Mouse (Mus musculus) adrenal gland, adult 2 months (tissue): ENCODE results near the gene Olfr97. TPM values are rescaled to one million over a fixed set of nuclear protein-coding genes. Genes with fewer than 3 reads are reported as not detected.
"Not testable (repeated sequence)": the region's sequence is repeated elsewhere in the genome, so short reads cannot be mapped to it uniquely, and the experiment has no call there.

Experiments
- DNase-seq: peaks from one replicate; pipeline ENCODE4 v3.0.0; 2021
- long read RNA-seq: library from polyadenylated mRNA; stranded (forward); transcript quantifications from one replicate; pipeline ENCODE4 v2.0.0, GENCODE M21; 2021
- polyA plus RNA-seq: library from polyadenylated mRNA; depleted of rRNA; stranded (reverse); fragments of >200 nt; gene quantifications from 2 replicates; pipeline ENCODE4 v1.2.3, GENCODE M21; 2012; rRNA removed
- total RNA-seq, 2 experiments: library from RNA; stranded (reverse); gene quantifications; 2 replicates each; pipeline ENCODE4 v1.2.3; 2021

The Olfr97 gene
- total RNA-seq (not detected), polyA plus RNA-seq (not detected in 2 replicates)
- long read RNA-seq: 0 reads

- not testable (repeated sequence) for DNase-seq
Measured at GRCm38 (mm10) chr17:37237230-37237629, at the start of gene Olfr97. Gene Olfr97, minus strand, starts transcription at chr17:37237330.

GRCm38 (mm10) chr17:37283360-37283759 lies 46.2 kb upstream of the Olfr97 start, which contains the start of gene Olfr99:
Gene Olfr99, minus strand, starts transcription at chr17:37283460.
- DNase-seq: no peak

GRCm38 (mm10) chr17:37280331-37280730 lies 43.2 kb upstream of the Olfr97 start:
- no peak for DNase-seq

- no peak for DNase-seq
Measured at GRCm38 (mm10) chr17:37276573-37276972, 39.4 kb upstream of the Olfr97 start.

- no peak for DNase-seq
Measured at GRCm38 (mm10) chr17:37275626-37276248, 38.6 kb upstream of the Olfr97 start.

GRCm38 (mm10) chr17:37270702-37271092 lies 33.6 kb upstream of the Olfr97 start:
- DNase-seq: peak; percentile 70

- DNase-seq: peak; percentile 89
Measured at GRCm38 (mm10) chr17:37270058-37270701, 33.0 kb upstream of the Olfr97 start, which contains the start of gene H2-M3. Gene H2-M3, plus strand, starts transcription at chr17:37270220.

GRCm38 (mm10) chr17:37263626-37264025 lies 26.5 kb upstream of the Olfr97 start, which contains the start of gene Olfr98:
Gene Olfr98, minus strand, starts transcription at chr17:37263749.
- DNase-seq: no peak

- DNase-seq: peak; percentile 10
Measured at GRCm38 (mm10) chr17:37250544-37250943, 13.4 kb upstream of the Olfr97 start.

GRCm38 (mm10) chr17:37249460-37249859 lies 12.3 kb upstream of the Olfr97 start:
- DNase-seq: no peak

GRCm38 (mm10) chr17:37246715-37247114 lies 9.6 kb upstream of the Olfr97 start:
- peak; percentile 21 for DNase-seq

- no peak for DNase-seq
Measured at GRCm38 (mm10) chr17:37242198-37242597, 5.1 kb upstream of the Olfr97 start.

GRCm38 (mm10) chr17:37221879-37222278 lies 15.3 kb downstream of the Olfr97 start:
- DNase-seq: no peak

- DNase-seq: no peak
Measured at GRCm38 (mm10) chr17:37219846-37220245, 17.3 kb downstream of the Olfr97 start, which contains the start of gene Olfr96. Gene Olfr96, plus strand, starts transcription at chr17:37220146.

- peak; percentile 40 for DNase-seq
Measured at GRCm38 (mm10) chr17:37218486-37218885, 18.6 kb downstream of the Olfr97 start.

GRCm38 (mm10) chr17:37213018-37213417 lies 24.1 kb downstream of the Olfr97 start, which contains the start of gene Olfr95:
Gene Olfr95, minus strand, starts transcription at chr17:37213118.
- no peak for DNase-seq

GRCm38 (mm10) chr17:37210884-37211768 lies 26.0 kb downstream of the Olfr97 start:
- DNase-seq: no peak

GRCm38 (mm10) chr17:37203917-37204236 lies 33.3 kb downstream of the Olfr97 start:
- no peak for DNase-seq

GRCm38 (mm10) chr17:37203206-37203916 lies 33.8 kb downstream of the Olfr97 start:
- DNase-seq: peak; percentile 70

- DNase-seq: no peak
Measured at GRCm38 (mm10) chr17:37200894-37201293, 36.2 kb downstream of the Olfr97 start, which contains the start of gene Olfr94. Gene Olfr94, minus strand, starts transcription at chr17:37200994.
